Mouse (Mus musculus): Measurements from ENCODE around the gene Grip1.

Gene Grip1

GRCm38 (mm10) chr10:119752361-119752798 is 298.8 kb downstream of the Grip1 start:
- DNase-seq (ENCODE audit: low read depth, low spot score) = peak; percentile 69

- no peak for DNase-seq (ENCODE audit: low read depth, low spot score)
Measured at GRCm38 (mm10) chr10:119756271-119756670, 302.6 kb downstream of the Grip1 start.

GRCm38 (mm10) chr10:119757219-119757618 is 303.6 kb downstream of the Grip1 start:
- no peak for DNase-seq (ENCODE audit: low read depth, low spot score)

GRCm38 (mm10) chr10:119761451-119762367 is 308.1 kb downstream of the Grip1 start:
- DNase-seq (ENCODE audit: low read depth, low spot score) = no peak

GRCm38 (mm10) chr10:119778871-119779270 is 325.2 kb downstream of the Grip1 start:
- no peak for DNase-seq (ENCODE audit: low read depth, low spot score)

- no peak for DNase-seq (ENCODE audit: low read depth, low spot score)
Measured at GRCm38 (mm10) chr10:119779657-119780056, 326.0 kb downstream of the Grip1 start.

- DNase-seq (ENCODE audit: low read depth, low spot score) = peak; percentile 45
Measured at GRCm38 (mm10) chr10:119790507-119790906, 336.9 kb downstream of the Grip1 start.

GRCm38 (mm10) chr10:119802421-119802820 is 348.8 kb downstream of the Grip1 start:
- no peak for DNase-seq (ENCODE audit: low read depth, low spot score)

GRCm38 (mm10) chr10:119803633-119804422 is 350.2 kb downstream of the Grip1 start:
- DNase-seq (ENCODE audit: low read depth, low spot score) = peak; percentile 84

- DNase-seq (ENCODE audit: low read depth, low spot score) = no peak
Measured at GRCm38 (mm10) chr10:119804423-119804814, 350.8 kb downstream of the Grip1 start.

- no peak for DNase-seq (ENCODE audit: low read depth, low spot score)
Measured at GRCm38 (mm10) chr10:119805082-119805481, 351.5 kb downstream of the Grip1 start.

- DNase-seq (ENCODE audit: low read depth, low spot score) = no peak
Measured at GRCm38 (mm10) chr10:119806151-119806550, 352.5 kb downstream of the Grip1 start.

GRCm38 (mm10) chr10:119808384-119808783 is 354.8 kb downstream of the Grip1 start:
- no peak for DNase-seq (ENCODE audit: low read depth, low spot score)

- no peak for DNase-seq (ENCODE audit: low read depth, low spot score)
Measured at GRCm38 (mm10) chr10:119814087-119814486, 360.5 kb downstream of the Grip1 start.

- DNase-seq (ENCODE audit: low read depth, low spot score) = no peak
Measured at GRCm38 (mm10) chr10:119816001-119816400, 362.4 kb downstream of the Grip1 start.

- no peak for DNase-seq (ENCODE audit: low read depth, low spot score)
Measured at GRCm38 (mm10) chr10:119818381-119818780, 364.8 kb downstream of the Grip1 start.

- DNase-seq (ENCODE audit: low read depth, low spot score) = no peak
Measured at GRCm38 (mm10) chr10:119819102-119819681, 365.6 kb downstream of the Grip1 start.

- no peak for DNase-seq (ENCODE audit: low read depth, low spot score)
Measured at GRCm38 (mm10) chr10:119819740-119820139, 366.1 kb downstream of the Grip1 start.

GRCm38 (mm10) chr10:119820428-119820827 is 366.8 kb downstream of the Grip1 start:
- DNase-seq (ENCODE audit: low read depth, low spot score) = no peak

- no peak for DNase-seq (ENCODE audit: low read depth, low spot score)
Measured at GRCm38 (mm10) chr10:119823691-119824090, 370.1 kb downstream of the Grip1 start.

- no peak for DNase-seq (ENCODE audit: low read depth, low spot score)
Measured at GRCm38 (mm10) chr10:119824521-119824920, 370.9 kb downstream of the Grip1 start.

- peak; percentile 10 for DNase-seq (ENCODE audit: low read depth, low spot score)
Measured at GRCm38 (mm10) chr10:119830388-119830956, 376.8 kb downstream of the Grip1 start.
